Mouse (Mus musculus): Measurements from ENCODE around the gene Acsm2.

DNA sequence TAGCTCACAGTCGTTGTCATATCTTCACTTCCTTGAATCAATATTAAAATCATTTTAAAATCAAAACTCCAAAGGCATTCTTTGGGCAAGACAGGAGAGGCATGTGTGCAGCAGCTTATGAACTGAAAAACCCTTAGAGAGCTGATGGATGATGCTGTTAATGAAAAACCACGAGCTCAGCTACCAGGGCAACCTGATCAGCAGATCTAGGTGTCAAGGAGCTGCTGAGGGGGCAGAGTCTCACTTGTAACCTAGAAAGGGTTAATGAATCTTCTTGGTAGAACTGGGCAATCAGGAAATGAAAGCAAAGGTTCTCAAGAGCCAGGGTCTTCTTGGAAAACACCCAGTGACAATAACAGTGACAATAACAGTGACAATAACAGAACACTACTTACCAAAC is 42.4 kb downstream of the Acsm2 start:
- TF ChIP-seq MAFK (IDR thresholded peaks at IDR 0.05; ENCODE audit: insufficient read depth, low read depth, low read length) (no peak), ZNF384 (IDR thresholded peaks at IDR 0.05; ENCODE audit: low read depth, low read length) (no peak), HCFC1 (IDR thresholded peaks at IDR 0.05; ENCODE audit: borderline replicate concordance, insufficient read depth, low read length) (no peak)
